Mouse (Mus musculus) erythroblast, embryonic 14.5 days (primary cell): ENCODE results near the gene Smcr8.

ENCODE experiments used
- GATA1 ChIP-seq: IDR thresholded peaks from 2 replicates; pipeline ENCODE4 v1.6.1; 2012; ENCODE audit warnings: low read length, inconsistent platforms, mixed read lengths
- TAL1 ChIP-seq: IDR thresholded peaks from 3 replicates; pipeline ENCODE4 v1.6.1; 2012; ENCODE audit warnings: low read length, inconsistent platforms, mixed read lengths

GRCm38 (mm10) chr11:60799977-60800376 lies 22.7 kb downstream of the Smcr8 start:
- TF ChIP-seq GATA1 (no peak), TAL1 (no peak)
